Mouse (Mus musculus) right cerebral cortex, postnatal 10 days (tissue): ENCODE results near the gene Olfr1205.

Source experiments
- DNase-seq, 2 experiments: peaks; one replicate each; pipeline ENCODE4 v3.0.0; 2021; ENCODE audit warnings: low spot score in 2 of 2

The Olfr1205 gene

GRCm38 (mm10) chr2:88829437-88829836 is at the start of gene Olfr1205:
Gene Olfr1205 (plus strand): TSS chr2:88829737.
- DNase-seq: no peak

- DNase-seq: no peak
These were observed 36.8 kb upstream of the Olfr1205 start, which contains the start of gene Olfr1201 for GRCm38 (mm10) chr2:88792736-88793135. Gene Olfr1201 (plus strand): TSS chr2:88793036.

GRCm38 (mm10) chr2:88814196-88814595 is 15.3 kb upstream of the Olfr1205 start, which contains the start of gene Olfr1202:
Gene Olfr1202 (plus strand): TSS chr2:88814496.
- no peak for DNase-seq

GRCm38 (mm10) chr2:88838477-88838876 is 8.9 kb downstream of the Olfr1205 start:
- no peak for DNase-seq

- DNase-seq: no peak
These were observed 19.5 kb downstream of the Olfr1205 start, which contains the start of gene Olfr1204 for GRCm38 (mm10) chr2:88848992-88849391. Gene Olfr1204 (plus strand): TSS chr2:88849292.

GRCm38 (mm10) chr2:88862931-88863330 is 33.4 kb downstream of the Olfr1205 start, which contains the start of gene Olfr1206:
Gene Olfr1206 (plus strand): TSS chr2:88863231.
- no peak for DNase-seq
